Mouse (Mus musculus): ENCODE data around the gene Deup1.

GRCm38 (mm10) chr9:15531204-15531603 lies 96.5 kb downstream of the Deup1 start:
- TF ChIP-seq POLR2A (IDR thresholded peaks at IDR 0.05; ENCODE audit: borderline replicate concordance, insufficient read depth, low read length) (no peak), CTCF (IDR thresholded peaks at IDR 0.05; ENCODE audit: borderline replicate concordance, insufficient read depth, low read depth, low read length) (no peak)
